Mouse (Mus musculus): ENCODE results near the gene Magi1. TPM values are rescaled to one million over a fixed set of nuclear protein-coding genes. Genes with fewer than 3 reads are reported as not detected.

Magi1 gene
- polyA plus RNA-seq, 1 experiment from 2014 or later = 31.4 TPM

DNA sequence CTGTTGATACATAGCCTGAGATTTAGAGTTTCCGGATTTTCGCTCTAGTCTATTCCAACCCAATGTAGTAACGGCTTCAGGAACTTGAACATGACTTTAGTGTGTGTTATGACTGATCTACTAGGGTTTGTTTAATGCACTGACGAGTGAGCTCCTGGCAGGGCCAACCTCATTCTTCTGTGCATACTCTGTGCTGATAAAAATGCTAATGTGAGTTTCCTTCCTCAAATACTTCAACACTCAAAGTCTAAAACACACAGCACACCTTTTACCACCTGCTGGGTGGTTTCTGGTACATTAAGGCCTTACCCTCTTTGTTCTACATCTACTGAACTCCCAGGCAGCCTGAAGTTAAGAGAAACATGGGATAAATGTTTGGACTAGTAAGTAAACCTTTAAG lies 157.0 kb downstream of the Magi1 start:
- Histone ChIP-seq H3K9ac (replicated peaks; ENCODE audit: low read depth, low read length) (no peak overlapping the region), H3K27ac (ENCODE audit: low read depth, low read length) (no peak overlapping the region), H3K4me2 (ENCODE audit: low read depth, low read length) (no peak overlapping the region), H3K4me3 (ENCODE audit: low read depth, low read length) (no peak overlapping the region), H3K4me1 (ENCODE audit: control insufficient read depth, insufficient read depth, low read length) (no peaks in the 10 kb centered on the region), H3K27me3 (ENCODE audit: control insufficient read depth, insufficient read depth, low read length) (no peaks in the 10 kb centered on the region), H3K36me3 (ENCODE audit: control insufficient read depth, insufficient read depth, low read length) (no peaks in the 10 kb centered on the region), H3K9me3 (ENCODE audit: control insufficient read depth, low read length) (no peaks in the 10 kb centered on the region)
- ATAC-seq (ENCODE audit: low read depth) = no peak
- WGBS = 90% methylated on average over 4 of the region's 4 CpGs

DNA sequence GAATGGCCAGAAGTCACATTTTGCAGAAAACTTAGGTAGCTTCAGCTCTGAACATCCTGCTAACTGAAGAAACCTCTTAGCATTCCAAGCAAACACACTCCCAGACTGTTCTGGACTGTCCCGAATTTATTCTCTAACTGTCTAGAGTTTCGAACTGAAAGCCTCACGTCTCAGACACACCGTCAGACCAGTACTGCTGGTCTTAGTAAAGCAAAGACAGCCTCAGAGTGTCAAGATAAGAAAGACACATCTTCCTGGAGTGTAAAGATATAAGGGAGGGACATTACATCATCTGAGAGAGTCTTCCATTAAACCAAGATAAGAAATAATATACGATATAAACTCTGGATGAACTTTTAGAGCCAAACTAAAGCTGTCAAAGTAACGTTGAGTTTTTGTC lies 158.6 kb downstream of the Magi1 start:
- Histone ChIP-seq H3K4me2 (ENCODE audit: low read depth, low read length) (no peak overlapping the region), H3K9ac (replicated peaks; ENCODE audit: low read depth, low read length) (no peak overlapping the region), H3K4me3 (ENCODE audit: low read depth, low read length) (no peak overlapping the region), H3K27ac (ENCODE audit: low read depth, low read length) (no peak overlapping the region), H3K36me3 (ENCODE audit: control insufficient read depth, insufficient read depth, low read length) (no peaks in the 10 kb centered on the region), H3K27me3 (ENCODE audit: control insufficient read depth, insufficient read depth, low read length) (no peaks in the 10 kb centered on the region), H3K9me3 (ENCODE audit: control insufficient read depth, low read length) (no peaks in the 10 kb centered on the region), H3K4me1 (ENCODE audit: control insufficient read depth, insufficient read depth, low read length) (no peaks in the 10 kb centered on the region)
- no peak for ATAC-seq (ENCODE audit: low read depth)
- 80% methylated on average over 6 of the region's 6 CpGs for WGBS

DNA sequence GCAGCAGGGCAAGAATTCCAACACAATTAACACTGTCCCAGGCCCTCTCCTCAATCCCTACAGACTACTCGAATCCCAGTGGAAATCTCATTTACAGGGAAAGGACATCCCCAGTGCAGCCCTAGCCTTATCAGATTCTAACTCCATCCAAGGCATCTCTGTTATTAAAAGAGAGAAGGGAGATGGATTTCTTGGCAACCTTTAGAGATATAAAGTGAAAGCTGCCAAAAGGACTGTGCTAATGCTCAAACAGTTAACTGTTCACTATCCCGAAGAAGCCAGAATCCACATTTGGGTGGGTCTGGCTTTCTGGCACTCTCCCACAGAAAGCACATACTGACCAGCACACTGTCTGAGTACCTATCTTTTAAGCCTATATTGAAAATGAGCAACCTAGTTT lies 159.4 kb downstream of the Magi1 start:
- no peaks in the 10 kb centered on the region for H3K27me3 ChIP-seq (ENCODE audit: control insufficient read depth, insufficient read depth, low read length)
- no peaks in the 10 kb centered on the region for H3K9me3 ChIP-seq (ENCODE audit: control insufficient read depth, low read length)
- no peak overlapping the region for H3K9ac ChIP-seq (replicated peaks; ENCODE audit: low read depth, low read length)
- no peak overlapping the region for H3K4me2 ChIP-seq (ENCODE audit: low read depth, low read length)
- H3K4me1 ChIP-seq (ENCODE audit: control insufficient read depth, insufficient read depth, low read length) = no peaks in the 10 kb centered on the region
- H3K27ac ChIP-seq (ENCODE audit: low read depth, low read length) = no peak overlapping the region
- no peaks in the 10 kb centered on the region for H3K36me3 ChIP-seq (ENCODE audit: control insufficient read depth, insufficient read depth, low read length)
- 80% methylated on average over 2 of the region's 2 CpGs for WGBS
- H3K4me3 ChIP-seq (ENCODE audit: low read depth, low read length) = no peak overlapping the region
- ATAC-seq (ENCODE audit: low read depth) = no peak

DNA sequence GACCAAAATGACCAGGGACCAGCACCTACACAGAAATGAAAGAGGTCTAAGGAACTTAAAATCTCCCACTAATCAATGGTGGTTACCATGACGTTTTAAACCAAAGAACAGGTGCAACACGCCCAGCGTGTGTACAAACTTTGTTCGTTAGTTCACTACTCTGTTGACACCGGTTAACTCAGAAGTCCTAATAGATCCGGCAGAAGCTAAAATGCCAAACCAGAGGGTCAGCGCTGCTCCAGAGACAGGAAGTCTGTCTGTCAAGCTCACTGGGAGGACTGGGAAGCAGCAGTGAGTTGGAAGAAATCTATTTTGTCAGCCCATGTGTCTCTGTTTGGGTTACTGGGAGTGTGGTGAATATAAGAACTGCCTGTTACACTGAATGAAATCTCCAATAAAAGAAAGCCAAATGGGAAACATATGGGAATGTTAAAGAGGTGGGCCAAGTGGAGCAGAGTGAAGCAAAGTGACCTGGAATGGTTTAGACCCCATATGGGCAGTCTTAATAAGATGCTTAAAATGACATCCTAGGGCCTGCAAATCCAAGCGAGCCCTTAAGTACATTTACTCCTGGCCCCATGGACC lies 161.1 kb downstream of the Magi1 start:
- H3K27me3 ChIP-seq (ENCODE audit: control insufficient read depth, insufficient read depth, low read length) = no peaks in the 10 kb centered on the region
- no peak for ATAC-seq (ENCODE audit: low read depth)
- no peaks in the 10 kb centered on the region for H3K4me1 ChIP-seq (ENCODE audit: control insufficient read depth, insufficient read depth, low read length)
- H3K4me2 ChIP-seq (ENCODE audit: low read depth, low read length) = no peak overlapping the region
- H3K9me3 ChIP-seq (ENCODE audit: control insufficient read depth, low read length) = no peaks in the 10 kb centered on the region
- WGBS = 79% methylated on average over 8 of the region's 8 CpGs
- H3K4me3 ChIP-seq (ENCODE audit: low read depth, low read length) = no peak overlapping the region
- no peaks in the 10 kb centered on the region for H3K36me3 ChIP-seq (ENCODE audit: control insufficient read depth, insufficient read depth, low read length)
- no peak overlapping the region for H3K9ac ChIP-seq (replicated peaks; ENCODE audit: low read depth, low read length)
- H3K27ac ChIP-seq (ENCODE audit: low read depth, low read length) = no peak overlapping the region

DNA sequence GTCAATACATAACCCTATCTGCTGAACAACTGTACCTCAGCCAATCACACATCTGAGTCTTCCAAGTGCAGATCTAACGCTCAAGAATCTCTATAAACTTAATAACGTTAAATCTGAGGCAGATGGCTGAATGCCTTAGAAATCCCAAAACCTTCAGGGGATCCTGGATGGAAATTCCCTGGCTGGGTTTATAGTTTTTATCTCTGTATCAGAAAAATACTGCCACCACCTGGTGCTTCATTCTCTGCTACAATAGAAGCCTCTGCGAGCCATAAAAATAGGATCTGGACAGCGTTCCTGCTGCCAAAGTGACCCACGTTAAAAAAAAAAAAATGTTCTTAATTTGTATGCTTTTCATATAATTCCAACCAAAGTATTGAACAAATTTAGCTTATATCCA lies 162.2 kb downstream of the Magi1 start:
- H3K4me2 ChIP-seq (ENCODE audit: low read depth, low read length) = no peak overlapping the region
- H3K4me3 ChIP-seq (ENCODE audit: low read depth, low read length) = no peak overlapping the region
- H3K9ac ChIP-seq (replicated peaks; ENCODE audit: low read depth, low read length) = no peak overlapping the region
- no peaks in the 10 kb centered on the region for H3K27me3 ChIP-seq (ENCODE audit: control insufficient read depth, insufficient read depth, low read length)
- H3K27ac ChIP-seq (ENCODE audit: low read depth, low read length) = no peak overlapping the region
- H3K9me3 ChIP-seq (ENCODE audit: control insufficient read depth, low read length) = no peaks in the 10 kb centered on the region
- no peaks in the 10 kb centered on the region for H3K4me1 ChIP-seq (ENCODE audit: control insufficient read depth, insufficient read depth, low read length)
- WGBS = 52% methylated on average over 5 of the region's 5 CpGs
- no peaks in the 10 kb centered on the region for H3K36me3 ChIP-seq (ENCODE audit: control insufficient read depth, insufficient read depth, low read length)
- no peak for ATAC-seq (ENCODE audit: low read depth)

DNA sequence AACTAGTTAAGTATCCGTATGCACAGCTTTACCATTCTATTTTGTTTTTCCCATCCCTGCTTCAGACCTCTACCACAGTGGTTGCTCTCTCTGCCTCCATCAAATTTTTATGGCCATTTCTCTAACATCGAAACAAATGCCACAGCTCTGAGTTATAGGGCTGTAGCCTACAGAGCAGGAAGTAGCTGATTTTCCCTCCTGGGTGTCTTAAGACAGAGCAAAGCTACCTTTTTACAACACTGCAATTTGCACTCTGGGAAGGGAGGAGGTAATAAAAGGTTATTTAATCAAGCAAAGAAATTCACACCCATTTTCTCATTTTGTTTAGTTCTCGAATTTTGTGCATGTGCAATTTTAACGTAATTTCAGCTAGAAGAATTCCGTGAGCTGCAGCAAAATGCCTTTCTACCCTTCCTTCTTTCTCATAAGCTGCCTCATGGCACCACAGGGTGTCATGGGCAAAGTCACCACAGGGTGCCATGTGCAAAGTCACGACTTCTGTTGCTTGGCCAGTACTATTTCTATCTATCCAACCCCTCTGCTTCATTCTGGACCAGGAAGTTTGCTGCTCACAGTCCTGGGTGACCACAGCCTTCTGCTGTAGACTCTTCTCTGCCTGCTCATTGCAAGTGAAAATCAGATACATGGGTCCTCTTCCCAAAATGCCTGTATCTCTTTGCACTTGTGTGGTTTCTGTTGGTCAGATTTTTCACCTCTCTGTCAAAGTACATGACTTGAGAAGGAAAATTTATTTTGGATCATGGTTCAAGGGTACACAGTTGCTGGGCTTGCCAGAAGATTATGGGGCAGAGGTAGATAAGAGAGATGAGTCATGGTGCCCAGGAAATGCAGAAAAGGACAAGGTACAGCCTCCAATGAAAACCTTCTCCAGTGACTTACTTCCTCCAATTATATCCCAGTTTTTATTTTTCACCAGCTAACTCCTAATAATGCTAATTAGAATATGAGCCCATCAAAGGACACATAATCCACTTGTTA lies 167.0 kb downstream of the Magi1 start:
- Histone ChIP-seq H3K4me1 (ENCODE audit: control insufficient read depth, insufficient read depth, low read length) (no peaks in the 10 kb centered on the region), H3K4me2 (ENCODE audit: low read depth, low read length) (no peak overlapping the region), H3K9ac (replicated peaks; ENCODE audit: low read depth, low read length) (no peak overlapping the region), H3K4me3 (ENCODE audit: low read depth, low read length) (no peak overlapping the region), H3K27ac (ENCODE audit: low read depth, low read length) (no peak overlapping the region), H3K9me3 (ENCODE audit: control insufficient read depth, low read length) (no peaks in the 10 kb centered on the region), H3K27me3 (ENCODE audit: control insufficient read depth, insufficient read depth, low read length) (no peaks in the 10 kb centered on the region), H3K36me3 (ENCODE audit: control insufficient read depth, insufficient read depth, low read length) (no peaks in the 10 kb centered on the region)
- no peak for ATAC-seq (ENCODE audit: low read depth)
- WGBS = 38% methylated on average over 6 of the region's 6 CpGs

DNA sequence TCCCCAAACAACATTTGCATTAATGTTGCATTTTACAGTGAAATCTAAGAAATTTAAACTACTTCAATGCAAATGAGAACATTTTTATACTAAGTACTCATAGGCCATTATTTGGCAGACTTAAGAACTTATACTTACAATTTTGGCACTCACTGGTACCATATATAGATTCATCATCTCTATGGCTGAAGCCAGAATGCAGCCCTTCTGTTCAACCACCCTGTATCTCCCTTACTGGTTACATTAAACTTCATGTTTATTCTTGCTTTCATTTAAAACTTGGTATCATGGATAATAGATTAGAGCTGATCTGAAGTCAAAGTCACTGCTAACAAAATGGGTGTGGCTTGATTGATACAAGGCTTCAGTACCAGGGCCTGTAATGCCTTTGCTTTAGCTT lies 171.9 kb downstream of the Magi1 start:
- ATAC-seq (ENCODE audit: low read depth) = no peak
- H3K27me3 ChIP-seq (ENCODE audit: control insufficient read depth, insufficient read depth, low read length) = no peaks in the 10 kb centered on the region
- no peaks in the 10 kb centered on the region for H3K9me3 ChIP-seq (ENCODE audit: control insufficient read depth, low read length)
- H3K36me3 ChIP-seq (ENCODE audit: control insufficient read depth, insufficient read depth, low read length) = no peaks in the 10 kb centered on the region
- no peak overlapping the region for H3K4me3 ChIP-seq (ENCODE audit: low read depth, low read length)
- H3K9ac ChIP-seq (replicated peaks; ENCODE audit: low read depth, low read length) = no peak overlapping the region
- no peaks in the 10 kb centered on the region for H3K4me1 ChIP-seq (ENCODE audit: control insufficient read depth, insufficient read depth, low read length)
- no peak overlapping the region for H3K4me2 ChIP-seq (ENCODE audit: low read depth, low read length)
- no peak overlapping the region for H3K27ac ChIP-seq (ENCODE audit: low read depth, low read length)

DNA sequence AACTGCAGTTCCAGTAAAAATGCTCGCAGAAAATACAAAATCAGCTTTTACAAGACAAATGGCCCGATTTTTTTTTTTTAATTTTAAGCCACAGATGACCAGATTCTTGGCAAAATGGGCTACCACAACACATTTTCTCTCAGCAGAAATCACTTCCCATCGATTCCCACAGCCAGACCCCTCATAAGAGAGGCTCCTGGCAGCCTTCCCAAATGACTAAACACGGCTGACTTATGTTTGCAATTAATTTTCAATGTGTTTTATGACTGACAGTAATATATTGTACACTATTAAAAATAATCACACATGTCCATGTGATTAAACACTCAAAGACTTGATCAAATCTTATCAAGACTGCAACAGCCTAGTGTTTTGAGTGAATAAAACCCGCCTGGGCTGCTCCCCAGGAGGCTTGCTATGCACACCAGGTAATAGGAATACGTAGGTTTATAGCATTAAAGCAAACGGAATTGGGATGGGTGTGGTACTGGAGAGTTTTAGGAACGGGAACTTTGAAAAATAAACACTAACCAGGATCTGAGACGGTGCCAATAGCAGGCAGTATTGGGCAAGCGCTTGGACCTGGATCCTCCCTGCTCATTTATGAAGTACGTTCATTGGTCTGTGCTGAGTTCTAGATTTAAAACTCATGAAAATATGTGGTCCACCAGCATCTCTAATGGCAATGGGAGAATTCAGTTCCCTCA lies 176.2 kb downstream of the Magi1 start:
- no peaks in the 10 kb centered on the region for H3K27me3 ChIP-seq (ENCODE audit: control insufficient read depth, insufficient read depth, low read length)
- no peak overlapping the region for H3K4me3 ChIP-seq (ENCODE audit: low read depth, low read length)
- ATAC-seq (ENCODE audit: low read depth) = no peak
- H3K9ac ChIP-seq (replicated peaks; ENCODE audit: low read depth, low read length) = no peak overlapping the region
- no peaks in the 10 kb centered on the region for H3K4me1 ChIP-seq (ENCODE audit: control insufficient read depth, insufficient read depth, low read length)
- H3K36me3 ChIP-seq (ENCODE audit: control insufficient read depth, insufficient read depth, low read length) = no peaks in the 10 kb centered on the region
- H3K27ac ChIP-seq (ENCODE audit: low read depth, low read length) = no peak overlapping the region
- H3K9me3 ChIP-seq (ENCODE audit: control insufficient read depth, low read length) = no peaks in the 10 kb centered on the region
- H3K4me2 ChIP-seq (ENCODE audit: low read depth, low read length) = no peak overlapping the region
- WGBS = 59% methylated on average over 11 of the region's 11 CpGs

DNA sequence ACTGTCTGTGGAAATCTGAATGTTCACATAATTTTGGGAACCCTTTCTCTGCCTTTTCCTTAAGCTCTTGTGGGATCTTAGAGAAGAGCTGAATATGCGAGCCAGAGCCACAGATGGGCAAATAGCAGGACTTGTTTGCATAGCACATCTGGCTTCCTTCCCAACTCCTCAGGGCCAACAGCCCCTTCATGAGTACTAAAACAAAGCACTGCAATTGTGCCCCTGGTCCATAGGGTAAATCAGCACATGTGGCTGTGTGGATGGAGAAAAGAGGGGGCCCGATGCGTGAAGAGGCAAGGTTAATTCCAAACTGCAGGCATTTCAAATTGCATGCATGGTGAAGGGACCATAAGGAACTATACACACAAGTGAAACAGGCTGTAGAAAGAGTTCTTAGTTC lies 180.1 kb downstream of the Magi1 start:
- Histone ChIP-seq H3K4me1 (ENCODE audit: control insufficient read depth, insufficient read depth, low read length) (no peaks in the 10 kb centered on the region), H3K9ac (replicated peaks; ENCODE audit: low read depth, low read length) (no peak overlapping the region), H3K27ac (ENCODE audit: low read depth, low read length) (no peak overlapping the region), H3K4me2 (ENCODE audit: low read depth, low read length) (no peak overlapping the region), H3K9me3 (ENCODE audit: control insufficient read depth, low read length) (no peaks in the 10 kb centered on the region), H3K36me3 (ENCODE audit: control insufficient read depth, insufficient read depth, low read length) (no peaks in the 10 kb centered on the region), H3K4me3 (ENCODE audit: low read depth, low read length) (no peak overlapping the region), H3K27me3 (ENCODE audit: control insufficient read depth, insufficient read depth, low read length) (no peaks in the 10 kb centered on the region)
- 42% methylated on average over 3 of the region's 3 CpGs for WGBS
- no peak for ATAC-seq (ENCODE audit: low read depth)
